Mouse (Mus musculus): Measurements from ENCODE around the gene Ifi213. TPM values are rescaled to one million over a fixed set of nuclear protein-coding genes. Genes with fewer than 3 reads are reported as not detected.
"Not testable (repeated sequence)": the region's sequence is repeated elsewhere in the genome, so short reads cannot be mapped to it uniquely, and the experiment has no call there.

Ifi213 gene
- polyA plus RNA-seq, 1 experiment from 2014 or later: not detected

- Histone ChIP-seq H3K4me2 (no peak overlapping the region), H3K4me1 (ENCODE audit: insufficient read depth) (no peaks in the 10 kb centered on the region), H3K27ac (ENCODE audit: low read depth) (no peak overlapping the region), H3K36me3 (ENCODE audit: insufficient read depth) (no peaks in the 10 kb centered on the region), H3K9me3 (ENCODE audit: low read depth, low read length) (peaks cover 14% of the 10 kb centered on the region; the same call in 1 of the 2 replicates), H3K9ac (no peak overlapping the region), H3K27me3 (ENCODE audit: insufficient read depth, low read length) (no peaks in the 10 kb centered on the region), H3K4me3 (ENCODE audit: low read depth, low read length) (no peak overlapping the region)
- DNase-seq (no peak), ATAC-seq (ENCODE audit: insufficient read depth) (no peak)
- 90% methylated on average over 26 of the region's 26 CpGs for WGBS
- TF ChIP-seq CTCF (IDR thresholded peaks at IDR 0.05; ENCODE audit: low read depth): no peak
Observed at GRCm38 (mm10) chr1:173579921-173580585, 19.0 kb downstream of the Ifi213 start.

- Histone ChIP-seq H3K9me3 (ENCODE audit: low read depth, low read length) (peaks cover 14% of the 10 kb centered on the region; the same call in 1 of the 2 replicates), H3K27me3 (ENCODE audit: insufficient read depth, low read length) (no peaks in the 10 kb centered on the region), H3K4me1 (ENCODE audit: insufficient read depth) (no peaks in the 10 kb centered on the region), H3K4me2 (no peak overlapping the region), H3K36me3 (ENCODE audit: insufficient read depth) (no peaks in the 10 kb centered on the region), H3K4me3 (ENCODE audit: low read depth, low read length) (no peak overlapping the region), H3K27ac (ENCODE audit: low read depth) (no peak overlapping the region), H3K9ac (no peak overlapping the region)
- DNase-seq (no peak), ATAC-seq (ENCODE audit: insufficient read depth) (no peak)
- 88% methylated on average over 9 of the region's 9 CpGs for WGBS
- TF ChIP-seq CTCF (IDR thresholded peaks at IDR 0.05; ENCODE audit: low read depth): no peak
Observed at GRCm38 (mm10) chr1:173579079-173579478, 20.0 kb downstream of the Ifi213 start.

GRCm38 (mm10) chr1:173550491-173551050 is 48.5 kb downstream of the Ifi213 start:
- not testable (repeated sequence) for DNase-seq; H3K9me3 ChIP-seq (ENCODE audit: low read depth, low read length)
- WGBS: 71% methylated on average over 5 of the region's 5 CpGs

GRCm38 (mm10) chr1:173548798-173549197 is 50.3 kb downstream of the Ifi213 start:
- not testable (repeated sequence) for H3K36me3 ChIP-seq (ENCODE audit: insufficient read depth); H3K4me3 ChIP-seq (ENCODE audit: low read depth, low read length); H3K27me3 ChIP-seq (ENCODE audit: insufficient read depth, low read length); H3K9me3 ChIP-seq (ENCODE audit: low read depth, low read length); ATAC-seq (ENCODE audit: insufficient read depth); H3K27ac ChIP-seq (ENCODE audit: low read depth); H3K4me2 ChIP-seq; H3K4me1 ChIP-seq (ENCODE audit: insufficient read depth); DNase-seq; H3K9ac ChIP-seq
- WGBS: 77% methylated on average over 3 of the region's 3 CpGs

More at GRCm38 (mm10) chr1:173550491-173551050, 48.5 kb downstream of the Ifi213 start:
- H3K9ac ChIP-seq; H3K4me3 ChIP-seq (ENCODE audit: low read depth, low read length); H3K4me1 ChIP-seq (ENCODE audit: insufficient read depth); H3K36me3 ChIP-seq (ENCODE audit: insufficient read depth); H3K27me3 ChIP-seq (ENCODE audit: insufficient read depth, low read length); ATAC-seq (ENCODE audit: insufficient read depth); H3K27ac ChIP-seq (ENCODE audit: low read depth); H3K4me2 ChIP-seq: not testable (repeated sequence)

- H3K9ac ChIP-seq; ATAC-seq (ENCODE audit: insufficient read depth); H3K9me3 ChIP-seq (ENCODE audit: low read depth, low read length); H3K36me3 ChIP-seq (ENCODE audit: insufficient read depth); H3K4me1 ChIP-seq (ENCODE audit: insufficient read depth); H3K27ac ChIP-seq (ENCODE audit: low read depth); H3K27me3 ChIP-seq (ENCODE audit: insufficient read depth, low read length); H3K4me2 ChIP-seq; H3K4me3 ChIP-seq (ENCODE audit: low read depth, low read length); DNase-seq: not testable (repeated sequence)
- WGBS: 88% methylated on average over 3 of the region's 3 CpGs
Observed at GRCm38 (mm10) chr1:173535791-173536190, 63.3 kb downstream of the Ifi213 start, which contains the start of gene Ifi214. Gene Ifi214 (minus strand): TSS chr1:173535957.

- Histone ChIP-seq H3K27ac (ENCODE audit: low read depth) (no peak overlapping the region), H3K4me2 (no peak overlapping the region), H3K4me3 (ENCODE audit: low read depth, low read length) (no peak overlapping the region), H3K27me3 (ENCODE audit: insufficient read depth, low read length) (no peaks in the 10 kb centered on the region), H3K9me3 (ENCODE audit: low read depth, low read length) (no peaks in the 10 kb centered on the region), H3K9ac (no peak overlapping the region), H3K4me1 (ENCODE audit: insufficient read depth) (no peaks in the 10 kb centered on the region), H3K36me3 (ENCODE audit: insufficient read depth) (no peaks in the 10 kb centered on the region)
- TF ChIP-seq CTCF (IDR thresholded peaks at IDR 0.05; ENCODE audit: low read depth): no peak
- no peak for ATAC-seq (ENCODE audit: insufficient read depth)
- DNase-seq: no peak
Observed at GRCm38 (mm10) chr1:173521452-173521851, 77.6 kb downstream of the Ifi213 start.

Small RNAs within 50 kb of the gene (microRNA-seq; reads per million reads assigned to microRNA genes)
- gene Gm44339 (ENCODE audit: borderline number of aligned reads): not detected
- not detected for gene Gm44481 (ENCODE audit: borderline number of aligned reads)

Other genes starting within 250 kb of the Ifi213 start
- 0.92 and 2.5 TPM in 2 replicates for gene Aim2, start 248.4 kb downstream of the Ifi213 start, polyA plus RNA-seq (2014; fragmentation: Nextera tagmentation; extraction: Ambion mirVana)
- gene Cadm3, start 231.6 kb downstream of the Ifi213 start, polyA plus RNA-seq (2014; fragmentation: Nextera tagmentation; extraction: Ambion mirVana): 4.1 and 4.9 TPM in 2 replicates
- gene Ifi206, start 108.2 kb downstream of the Ifi213 start, polyA plus RNA-seq (2014; fragmentation: Nextera tagmentation; extraction: Ambion mirVana): 0.17 and 0.18 TPM in 2 replicates
- gene Ifi214, start 63.3 kb downstream of the Ifi213 start, polyA plus RNA-seq (2014; fragmentation: Nextera tagmentation; extraction: Ambion mirVana): not detected in 2 replicates
- 0.26 and 0.30 TPM in 2 replicates for gene Ifi209, start 31.6 kb upstream of the Ifi213 start, polyA plus RNA-seq (2014; fragmentation: Nextera tagmentation; extraction: Ambion mirVana)
- gene Ifi208, start 74.4 kb upstream of the Ifi213 start, polyA plus RNA-seq (2014; fragmentation: Nextera tagmentation; extraction: Ambion mirVana): 0.05 and 0.16 TPM in 2 replicates
- 1.2 and 1.4 TPM in 2 replicates for gene Ifi207, start 142.5 kb upstream of the Ifi213 start, polyA plus RNA-seq (2014; fragmentation: Nextera tagmentation; extraction: Ambion mirVana)
- 1.2 and 2.0 TPM in 2 replicates for gene Ifi204, start 167.7 kb upstream of the Ifi213 start, polyA plus RNA-seq (2014; fragmentation: Nextera tagmentation; extraction: Ambion mirVana)

All from lung, embryonic 14.5 days (tissue).